Mouse (Mus musculus) Patski (cell line): Measurements from ENCODE around the gene Col26a1. TPM values are rescaled to one million over a fixed set of nuclear protein-coding genes. Genes with fewer than 3 reads are reported as not detected.

Experiments
- ATAC-seq: fragments of 100-300 bp; one replicate; pipeline ENCODE4 v1.8.0; 2021
- CTCF ChIA-PET: fragments of 350-600 bp; sonication (Branson Sonifier 250); formaldehyde crosslinking; loops from one replicate; lab custom pipeline; 2022; ENCODE audit warnings: inconsistent platforms; lab: Charles Lee
- POLR2A ChIA-PET: fragments of 350-600 bp; sonication (Branson Sonifier 250); formaldehyde crosslinking; loops from one replicate; lab custom pipeline; 2022; ENCODE audit warnings: antibody characterized with exemption, inconsistent platforms; lab: Charles Lee
- DNase-seq: peaks from one replicate; pipeline ENCODE4 v3.0.0-alpha.2; 2011; ENCODE audit warnings: low read depth, low spot score
- H3K27me3 ChIP-seq: fragments of 371-371 bp; one replicate; pipeline ENCODE4 v1.5.1; 2021
- CTCF ChIP-seq: fragments of 100-300 bp; IDR thresholded peaks from one replicate; pipeline ENCODE4 v1.5.1; 2021
- in situ Hi-C: fragments of 300-500 bp; cut with MboI; formaldehyde crosslinking; loops from 3 replicates; pipeline ENCODE4 v1.11.1; 2018; ENCODE audit warnings: low pct_unique_long_range_greater_than_20kb, mixed read lengths
- polyA plus RNA-seq: library from polyadenylated mRNA; unstranded; gene quantifications from one replicate; pipeline ENCODE4 v1.2.3, GENCODE M21; 2021

Gene Col26a1
- polyA plus RNA-seq, 1 experiment from 2014 or later: 0.09 TPM

- CTCF ChIA-PET: no interaction called here
- in situ Hi-C loops: no loop called here
Observed at GRCm38 (mm10) chr5:136782600-136782999, 100.4 kb downstream of the Col26a1 start.

GRCm38 (mm10) chr5:136780465-136780864 is 102.5 kb downstream of the Col26a1 start:
- DNase-seq (no peak), ATAC-seq (no peak)
- H3K27me3 ChIP-seq: peaks cover 7% of the 10 kb centered on the region
- in situ Hi-C loops: no loop called here
- ChIA-PET CTCF (interaction anchor here (1.7 kb wide), 1 partner anchor 10 kb away, joined by 4 read pairs; no protein-coding TSS in a partner anchor), POLR2A (no interaction called here)
- peak; percentile 77 for TF ChIP-seq CTCF

More at GRCm38 (mm10) chr5:136782600-136782999, 100.4 kb downstream of the Col26a1 start:
- TF ChIP-seq CTCF: no peak
- POLR2A ChIA-PET: no interaction called here
- DNase-seq (no peak), ATAC-seq (no peak)
- peaks cover 8% of the 10 kb centered on the region for H3K27me3 ChIP-seq

- ChIA-PET CTCF (interaction anchor here (1.7 kb wide), 1 partner anchor 11 kb away, joined by 4 read pairs; no protein-coding TSS in a partner anchor), POLR2A (no interaction called here)
- in situ Hi-C loops: no loop called here
- no peak for ATAC-seq
- DNase-seq: no peak
- H3K27me3 ChIP-seq: peaks cover 9% of the 10 kb centered on the region
- no peak for TF ChIP-seq CTCF
Observed at GRCm38 (mm10) chr5:136779946-136780345, 103.1 kb downstream of the Col26a1 start.

GRCm38 (mm10) chr5:136775548-136775947 is 107.5 kb downstream of the Col26a1 start:
- ChIA-PET CTCF (interaction anchor here (1.2 kb wide), 1 partner anchor 9 kb away, joined by 3 read pairs; no protein-coding TSS in a partner anchor), POLR2A (no interaction called here)
- ATAC-seq (no peak), DNase-seq (no peak)
- in situ Hi-C loops: no loop called here
- no peak for TF ChIP-seq CTCF
- peaks cover 14% of the 10 kb centered on the region for H3K27me3 ChIP-seq

GRCm38 (mm10) chr5:136773044-136774039 is 109.7 kb downstream of the Col26a1 start:
- ATAC-seq (no peak), DNase-seq (no peak)
- in situ Hi-C loops: no loop called here
- H3K27me3 ChIP-seq: peaks cover 14% of the 10 kb centered on the region
- ChIA-PET POLR2A (interaction anchor here (0.6 to 0.7 kb wide), 2 partner anchors 553 to 964 kb away, joined by 3 to 4 read pairs; no protein-coding TSS in a partner anchor), CTCF (interaction anchor here (1.5 to 1.6 kb wide), 2 partner anchors 11 to 18 kb away, joined by 3 to 4 read pairs; no protein-coding TSS in a partner anchor)
- no peak for TF ChIP-seq CTCF

- peaks cover 6% of the 10 kb centered on the region for H3K27me3 ChIP-seq
- no peak for DNase-seq
- CTCF ChIA-PET: no interaction called here
- no peak for ATAC-seq
- POLR2A ChIA-PET: no interaction called here
- in situ Hi-C loops: no loop called here
- TF ChIP-seq CTCF: no peak
Observed at GRCm38 (mm10) chr5:136771132-136771531, 111.9 kb downstream of the Col26a1 start.

GRCm38 (mm10) chr5:136767304-136767703 is 115.7 kb downstream of the Col26a1 start:
- DNase-seq: no peak

GRCm38 (mm10) chr5:136764157-136764669 is 118.8 kb downstream of the Col26a1 start:
- POLR2A ChIA-PET: no interaction called here
- peak; percentile 33 for ATAC-seq

More at GRCm38 (mm10) chr5:136767304-136767703, 115.7 kb downstream of the Col26a1 start:
- no peak for ATAC-seq
- POLR2A ChIA-PET: no interaction called here
- no peak for TF ChIP-seq CTCF
- CTCF ChIA-PET: no interaction called here
- in situ Hi-C loops: no loop called here
- no peaks in the 10 kb centered on the region for H3K27me3 ChIP-seq

GRCm38 (mm10) chr5:136760345-136760744 is 122.7 kb downstream of the Col26a1 start:
- H3K27me3 ChIP-seq: no peaks in the 10 kb centered on the region
- in situ Hi-C loops: no loop called here
- POLR2A ChIA-PET: no interaction called here
- DNase-seq (no peak), ATAC-seq (no peak)
- CTCF ChIA-PET: no interaction called here
- TF ChIP-seq CTCF: no peak

More at GRCm38 (mm10) chr5:136764157-136764669, 118.8 kb downstream of the Col26a1 start:
- no peak for TF ChIP-seq CTCF
- CTCF ChIA-PET: no interaction called here
- H3K27me3 ChIP-seq: no peaks in the 10 kb centered on the region
- DNase-seq: no peak
- in situ Hi-C loops: no loop called here

GRCm38 (mm10) chr5:136759781-136760180 is 123.2 kb downstream of the Col26a1 start:
- H3K27me3 ChIP-seq: no peaks in the 10 kb centered on the region
- no peak for TF ChIP-seq CTCF
- no peak for ATAC-seq
- CTCF ChIA-PET: interaction anchor here (0.9 kb wide), 1 partner anchor 10 kb away, joined by 3 read pairs; no protein-coding TSS in a partner anchor
- in situ Hi-C loops: loop anchor here (5.0 to 10.0 kb wide), 2 partner anchors 85 to 507 kb away; no protein-coding TSS in a partner anchor
- DNase-seq: no peak
- POLR2A ChIA-PET: no interaction called here
